Mouse (Mus musculus) heart, postnatal 0 days (tissue): ENCODE data around the gene Tor1a. TPM values are rescaled to one million over a fixed set of nuclear protein-coding genes. Genes with fewer than 3 reads are reported as not detected.

Experiments used
- ATAC-seq: fragments of 200-750 bp; cut with Nextera tagmentation; 2 replicates; pipeline ENCODE4 v1.8.0; 2017; ENCODE audit warnings: low read depth, moderate number of reproducible peaks, moderate library complexity; ENCODE audit not compliant: insufficient read depth
- DNase-seq: peaks from one replicate; pipeline ENCODE4 v3.0.0-alpha.2; 2016; ENCODE audit warnings: low spot score
- H3K27ac ChIP-seq: fragments of 300-500 bp; sonication (generic); 2 replicates; pipeline ENCODE4 v1.5.1; 2014; ENCODE audit warnings: low read depth, mild to moderate bottlenecking
- H3K27me3 ChIP-seq: fragments of 300-500 bp; sonication (generic); 2 replicates; pipeline ENCODE4 v1.6.1; 2014; ENCODE audit warnings: low read length, mixed read lengths; ENCODE audit not compliant: control insufficient read depth, insufficient read depth
- H3K36me3 ChIP-seq: fragments of 300-500 bp; sonication (generic); replicated peaks from 2 replicates; pipeline ENCODE4 v1.6.1; 2014; ENCODE audit warnings: low read length, mixed read lengths; ENCODE audit not compliant: control insufficient read depth, insufficient read depth
- H3K4me1 ChIP-seq: fragments of 300-500 bp; sonication (generic); 2 replicates; pipeline ENCODE4 v1.6.1; 2014; ENCODE audit warnings: antibody characterized with exemption; ENCODE audit not compliant: control insufficient read depth, insufficient read depth
- H3K4me2 ChIP-seq: fragments of 300-500 bp; sonication (generic); 2 replicates; pipeline ENCODE4 v1.6.1; 2014; ENCODE audit warnings: low read depth, mild to moderate bottlenecking, low read length, moderate library complexity
- H3K4me3 ChIP-seq: fragments of 300-500 bp; sonication (generic); 2 replicates; pipeline ENCODE4 v1.5.1; 2014; ENCODE audit warnings: low read depth, low read length
- H3K9ac ChIP-seq: fragments of 300-500 bp; sonication (generic); replicated peaks from 2 replicates; pipeline ENCODE4 v1.6.1; 2014; ENCODE audit warnings: low read depth, low read length, mixed read lengths
- H3K9me3 ChIP-seq: fragments of 300-500 bp; sonication (generic); replicated peaks from 2 replicates; pipeline ENCODE4 v1.6.1; 2016; ENCODE audit warnings: low read length; ENCODE audit not compliant: control insufficient read depth
- CTCF ChIP-seq: IDR thresholded peaks from 2 replicates; pipeline ENCODE4 v1.5.1; 2016; ENCODE audit warnings: antibody characterized with exemption, control low read depth, low read depth
- EP300 ChIP-seq: IDR thresholded peaks from 2 replicates; pipeline ENCODE4 v1.6.1; 2016; ENCODE audit warnings: antibody characterized with exemption, low read depth
- WGBS: fragments of 180-500 bp; shearing (Covaris S2); extraction: QIAGEN DNeasy Blood & Tissue Kit; methylation state at CpG from one replicate; pipeline ENCODE4 v1.1.7; 2014; 5-methylcytosine and 5-hydroxymethylcytosine counted together
- polyA plus RNA-seq: library from polyadenylated mRNA; unstranded; fragments of >200 nt; fragmentation: Nextera tagmentation; extraction: Ambion mirVana; gene quantifications from 2 replicates; pipeline ENCODE4 v1.2.1, GENCODE M21; 2015
- total RNA-seq: library from RNA; depleted of rRNA; stranded (reverse); fragments of >200 nt; gene quantifications from 2 replicates; pipeline ENCODE4 v1.2.3, GENCODE M21; 2014; ENCODE audit warnings: low replicate concordance

Tor1a gene
- total and polyA plus RNA-seq, 2 experiments from 2014 or later: 27.1 to 35.0 TPM

DNA sequence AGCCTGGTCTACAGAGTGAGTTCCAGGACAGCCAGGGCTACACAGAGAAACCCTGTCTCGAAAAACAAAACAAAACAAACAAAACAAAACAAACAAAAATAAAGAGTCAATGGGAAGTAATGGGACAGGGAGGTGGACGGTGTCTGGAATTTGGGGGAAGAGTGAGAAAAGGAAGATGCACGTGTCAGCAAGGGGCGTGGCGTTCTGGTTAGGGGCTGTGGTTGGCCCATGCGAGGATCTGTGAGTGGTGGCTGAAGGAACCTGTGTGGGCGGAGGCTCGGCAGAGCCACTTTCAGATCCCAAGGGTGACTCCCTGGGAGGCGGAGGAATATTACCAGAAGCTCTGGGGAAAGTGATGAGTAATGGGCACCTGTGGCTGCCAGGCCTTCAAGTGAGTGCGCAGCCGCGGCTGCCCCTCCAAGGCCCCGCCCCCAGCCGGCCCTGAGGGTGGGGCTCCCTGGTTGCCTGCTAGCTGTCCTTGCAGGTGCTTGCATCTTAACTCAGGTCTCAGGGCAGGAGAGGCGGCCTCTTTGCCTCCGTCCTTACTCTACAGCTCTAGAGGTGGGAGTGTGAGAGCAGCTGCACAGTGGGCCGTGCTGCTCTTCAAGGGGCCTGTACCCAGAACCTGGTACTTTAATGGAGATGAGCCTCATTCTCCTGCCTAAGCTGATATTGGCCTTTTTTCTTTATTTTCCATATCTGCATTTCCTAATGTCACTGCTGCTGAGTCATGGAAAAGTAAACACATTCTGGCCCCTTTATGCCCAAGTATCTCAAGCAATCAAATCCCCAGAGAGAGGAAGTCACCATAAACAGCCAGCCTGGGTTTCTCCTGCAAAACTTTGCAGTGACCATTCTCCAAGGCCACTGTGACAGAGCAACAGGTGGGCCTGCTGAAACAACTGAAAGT lies 17.6 kb upstream of the Tor1a start:
- no peaks in the 10 kb centered on the region for H3K36me3 ChIP-seq
- no peak for TF ChIP-seq EP300
- 34% methylated on average over 17 of the region's 17 CpGs for WGBS
- no peak for DNase-seq
- peak overlapping the region; percentile 17; the same call in 1 of the 2 replicates for H3K27ac ChIP-seq
- H3K4me2 ChIP-seq: peak overlapping the region; percentile 4; the same call in 1 of the 2 replicates
- H3K4me1 ChIP-seq: peaks cover 16% of the 10 kb centered on the region
- no peak for ATAC-seq
- no peaks in the 10 kb centered on the region for H3K27me3 ChIP-seq
- H3K4me3 ChIP-seq: no peak overlapping the region
- no peak overlapping the region for H3K9ac ChIP-seq
- no peaks in the 10 kb centered on the region for H3K9me3 ChIP-seq

DNA sequence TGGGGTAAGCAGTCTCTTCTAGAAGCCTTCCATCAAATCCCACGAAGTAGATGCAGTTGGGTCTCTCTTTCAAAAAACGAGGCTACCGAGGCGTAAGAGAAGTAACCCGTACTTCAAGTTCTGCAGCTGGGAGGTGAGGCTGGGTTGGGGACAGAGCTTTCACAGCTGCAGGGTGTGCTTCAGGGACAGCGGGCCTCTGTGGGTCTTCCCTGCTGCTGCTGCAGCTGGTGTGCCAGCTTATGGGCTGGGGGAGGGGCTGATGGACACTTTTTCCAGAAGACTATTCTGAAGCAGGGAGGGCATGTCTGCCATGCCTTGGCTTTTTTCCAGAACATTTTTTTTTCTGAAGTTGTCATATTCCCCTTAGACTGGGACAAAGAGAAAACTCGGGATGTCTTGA lies 15.3 kb upstream of the Tor1a start:
- H3K36me3 ChIP-seq: peaks cover 14% of the 10 kb centered on the region
- peaks cover 16% of the 10 kb centered on the region for H3K4me1 ChIP-seq
- H3K9me3 ChIP-seq: no peaks in the 10 kb centered on the region
- H3K9ac ChIP-seq: no peak overlapping the region
- 0 out of 2 replicates have a peak overlapping the region, but pooled peaks have one; percentile 53 for H3K27ac ChIP-seq
- peak overlapping the region; percentile 73 for H3K4me2 ChIP-seq
- DNase-seq (no peak), ATAC-seq (no peak)
- H3K27me3 ChIP-seq: no peaks in the 10 kb centered on the region
- no peak for TF ChIP-seq EP300
- no peak for TF ChIP-seq CTCF
- 41% methylated on average over 7 of the region's 7 CpGs for WGBS
- peak overlapping the region; percentile 68 for H3K4me3 ChIP-seq

- Histone ChIP-seq H3K27ac (peak within 1 kb of the TSS; percentile 53), H3K4me1 (peaks cover 9% of the 10 kb centered on the region; the same call in 1 of the 2 replicates)
- TF ChIP-seq CTCF: peak; percentile 13; the same call in 1 of the 2 replicates
- no peak for TF ChIP-seq EP300
Observed at GRCm38 (mm10) chr2:30981790-30982513, 14.2 kb upstream of the Tor1a start, which contains the start of the genes BC005624 and Usp20. TSS of gene BC005624 (minus strand) at chr2:30982201. TSS of gene Usp20 (plus strand) at chr2:30982279.

DNA sequence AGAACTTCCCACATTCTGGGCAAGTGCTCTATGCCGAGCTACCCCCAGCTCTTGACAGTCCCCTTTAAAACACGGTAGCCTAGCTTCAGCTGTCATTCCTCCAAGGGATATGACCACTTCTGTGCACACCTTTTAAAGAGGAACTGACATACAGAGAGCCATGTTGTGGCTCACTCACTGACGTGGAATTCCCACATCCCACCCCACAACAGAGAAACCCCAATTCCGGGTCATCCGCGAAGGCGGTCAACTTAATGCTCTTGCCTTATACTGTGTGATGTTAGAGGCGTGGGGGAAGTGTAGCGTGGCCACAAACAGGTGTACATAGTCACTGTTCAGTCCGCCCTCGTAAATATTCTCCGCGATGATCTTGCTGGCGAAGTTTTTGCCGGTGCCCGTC lies 907 bp downstream of the Tor1a start:
- Histone ChIP-seq H3K36me3 (peaks cover 34% of the 10 kb centered on the region), H3K4me2 (peak overlapping the region; percentile 88), H3K9me3 (no peaks in the 10 kb centered on the region), H3K27ac (no peak overlapping the region), H3K27me3 (no peaks in the 10 kb centered on the region), H3K4me3 (peak overlapping the region; percentile 87), H3K4me1 (peaks cover 11% of the 10 kb centered on the region; the same call in 1 of the 2 replicates), H3K9ac (peak overlapping the region; percentile 93)
- 10% methylated on average over 16 of the region's 16 CpGs for WGBS
- DNase-seq (no peak), ATAC-seq (no peak)
- no peak for TF ChIP-seq CTCF
- TF ChIP-seq EP300: no peak

More at GRCm38 (mm10) chr2:30981790-30982513, 14.2 kb upstream of the Tor1a start, which contains the start of the genes BC005624 and Usp20:
- no peaks in the 10 kb centered on the region for H3K9me3 ChIP-seq
- H3K9ac ChIP-seq: peak within 1 kb of the TSS; percentile 47
- H3K36me3 ChIP-seq: peaks cover 25% of the 10 kb centered on the region
- DNase-seq: peak; percentile 100
- peak within 1 kb of the TSS; percentile 83 for H3K4me2 ChIP-seq
- no peaks in the 10 kb centered on the region for H3K27me3 ChIP-seq
- ATAC-seq: peak; percentile 96
- under 1% methylated on average over 64 of the region's 66 CpGs for WGBS
- H3K4me3 ChIP-seq: peak within 1 kb of the TSS; percentile 68

GRCm38 (mm10) chr2:30965627-30966026 lies 2.1 kb downstream of the Tor1a start:
- peaks cover 46% of the 10 kb centered on the region for H3K36me3 ChIP-seq
- no peak for DNase-seq
- H3K27me3 ChIP-seq: no peaks in the 10 kb centered on the region
- H3K27ac ChIP-seq: no peak overlapping the region
- no peak for ATAC-seq
- H3K4me3 ChIP-seq: no peak overlapping the region
- H3K9ac ChIP-seq: no peak overlapping the region
- 91% methylated on average over 8 of the region's 8 CpGs for WGBS
- H3K4me1 ChIP-seq: peaks cover 11% of the 10 kb centered on the region; the same call in 1 of the 2 replicates
- H3K4me2 ChIP-seq: no peak overlapping the region
- H3K9me3 ChIP-seq: no peaks in the 10 kb centered on the region
- TF ChIP-seq EP300 (no peak), CTCF (no peak)
